Mouse (Mus musculus) bone marrow macrophage, adult 2 months (primary cell): ENCODE data around the gene Arl4d. TPM values are rescaled to one million over a fixed set of nuclear protein-coding genes. Genes with fewer than 3 reads are reported as not detected.
"Not testable (repeated sequence)": the region's sequence is repeated elsewhere in the genome, so short reads cannot be mapped to it uniquely, and the experiment has no call there.

ENCODE experiments used
- H3K27ac ChIP-seq: 2 replicates; pipeline ENCODE4 v1.5.1; 2012; ENCODE audit warnings: low read depth, low read length; ENCODE audit not compliant: insufficient read depth
- H3K4me1 ChIP-seq: 2 replicates; pipeline ENCODE4 v1.6.1; 2012; ENCODE audit warnings: low read length; ENCODE audit not compliant: control insufficient read depth, insufficient read depth
- H3K4me3 ChIP-seq: 2 replicates; pipeline ENCODE4 v1.5.1; 2012; ENCODE audit warnings: mild to moderate bottlenecking, low read length, moderate library complexity; ENCODE audit not compliant: insufficient read depth
- CTCF ChIP-seq: IDR thresholded peaks from 2 replicates; pipeline ENCODE4 v1.5.1; 2012; ENCODE audit warnings: low read depth, mild to moderate bottlenecking, low read length, moderate library complexity
- POLR2A ChIP-seq: IDR thresholded peaks from 2 replicates; pipeline ENCODE4 v1.6.1; 2012; ENCODE audit warnings: mild to moderate bottlenecking, low read depth, low read length, borderline replicate concordance
- polyA plus RNA-seq: library from polyadenylated mRNA; stranded (reverse); fragments of >200 nt; gene quantifications from 2 replicates; pipeline ENCODE4 v1.2.4, GENCODE M21; 2012; ENCODE audit not compliant: missing spikeins, insufficient read depth, insufficient read length

Gene Arl4d
- polyA plus RNA-seq, 1 experiment: 0.80 TPM

GRCm38 (mm10) chr11:101656356-101656755 is 9.0 kb upstream of the Arl4d start:
- TF ChIP-seq POLR2A (no peak), CTCF (no peak)
- no peak overlapping the region for H3K27ac ChIP-seq
- H3K4me3 ChIP-seq: no peak overlapping the region
- H3K4me1 ChIP-seq: peaks cover 4% of the 10 kb centered on the region; the same call in 1 of the 2 replicates

- TF ChIP-seq POLR2A (no peak), CTCF (no peak)
- Histone ChIP-seq H3K4me1 (peaks cover 4% of the 10 kb centered on the region; the same call in 1 of the 2 replicates), H3K27ac (peak overlapping the region; percentile 90), H3K4me3 (no peak overlapping the region)
Observed at GRCm38 (mm10) chr11:101657528-101657885, 7.8 kb upstream of the Arl4d start.

GRCm38 (mm10) chr11:101657886-101658750 is 7.2 kb upstream of the Arl4d start:
- peak; percentile 100 for TF ChIP-seq POLR2A
- peak overlapping the region; percentile 90 for H3K27ac ChIP-seq
- not testable (repeated sequence) for H3K4me3 ChIP-seq, H3K4me1 ChIP-seq

- Histone ChIP-seq H3K4me1 (peaks cover 4% of the 10 kb centered on the region; the same call in 1 of the 2 replicates), H3K4me3 (no peak overlapping the region), H3K27ac (no peak overlapping the region)
- TF ChIP-seq POLR2A (no peak), CTCF (no peak)
Observed at GRCm38 (mm10) chr11:101658751-101659558, 6.4 kb upstream of the Arl4d start.

GRCm38 (mm10) chr11:101661191-101661590 is 4.2 kb upstream of the Arl4d start:
- TF ChIP-seq CTCF: no peak
- no peak for TF ChIP-seq POLR2A
- H3K27ac ChIP-seq: no peak overlapping the region
- peaks cover 4% of the 10 kb centered on the region; the same call in 1 of the 2 replicates for H3K4me1 ChIP-seq
- H3K4me3 ChIP-seq: no peak overlapping the region

- Histone ChIP-seq H3K27ac (no peak overlapping the region), H3K4me1 (peaks cover 4% of the 10 kb centered on the region; the same call in 1 of the 2 replicates), H3K4me3 (no peak overlapping the region)
- TF ChIP-seq CTCF (no peak), POLR2A (no peak)
Observed at GRCm38 (mm10) chr11:101661786-101662185, 3.6 kb upstream of the Arl4d start.

- TF ChIP-seq POLR2A: no peak
- no peak for TF ChIP-seq CTCF
- H3K27ac ChIP-seq: no peak overlapping the region
- H3K4me3 ChIP-seq: no peak overlapping the region
- no peaks in the 10 kb centered on the region for H3K4me1 ChIP-seq
Observed at GRCm38 (mm10) chr11:101663229-101664027, 1.9 kb upstream of the Arl4d start.

GRCm38 (mm10) chr11:101665636-101665992 is 273 bp downstream of the Arl4d start:
- H3K4me1 ChIP-seq: no peaks in the 10 kb centered on the region
- TF ChIP-seq POLR2A (no peak), CTCF (no peak)

GRCm38 (mm10) chr11:101666626-101667345 is 1.4 kb downstream of the Arl4d start:
- Histone ChIP-seq H3K27ac (no peak overlapping the region), H3K4me1 (no peaks in the 10 kb centered on the region), H3K4me3 (no peak overlapping the region)
- TF ChIP-seq POLR2A: no peak

More at GRCm38 (mm10) chr11:101665636-101665992, 273 bp downstream of the Arl4d start:
- Histone ChIP-seq H3K4me3 (peak overlapping the region; percentile 80), H3K27ac (peak overlapping the region; percentile 69)
